Mouse (Mus musculus): ENCODE measurements around the gene Swt1.
A peak's percentile ranks its signal among the peaks of the same experiment; 100 is the strongest.
"Not testable (repeated sequence)": the region's sequence is repeated elsewhere in the genome, so short reads cannot be mapped to it uniquely, and the experiment has no call there.

Swt1 gene

DNA sequence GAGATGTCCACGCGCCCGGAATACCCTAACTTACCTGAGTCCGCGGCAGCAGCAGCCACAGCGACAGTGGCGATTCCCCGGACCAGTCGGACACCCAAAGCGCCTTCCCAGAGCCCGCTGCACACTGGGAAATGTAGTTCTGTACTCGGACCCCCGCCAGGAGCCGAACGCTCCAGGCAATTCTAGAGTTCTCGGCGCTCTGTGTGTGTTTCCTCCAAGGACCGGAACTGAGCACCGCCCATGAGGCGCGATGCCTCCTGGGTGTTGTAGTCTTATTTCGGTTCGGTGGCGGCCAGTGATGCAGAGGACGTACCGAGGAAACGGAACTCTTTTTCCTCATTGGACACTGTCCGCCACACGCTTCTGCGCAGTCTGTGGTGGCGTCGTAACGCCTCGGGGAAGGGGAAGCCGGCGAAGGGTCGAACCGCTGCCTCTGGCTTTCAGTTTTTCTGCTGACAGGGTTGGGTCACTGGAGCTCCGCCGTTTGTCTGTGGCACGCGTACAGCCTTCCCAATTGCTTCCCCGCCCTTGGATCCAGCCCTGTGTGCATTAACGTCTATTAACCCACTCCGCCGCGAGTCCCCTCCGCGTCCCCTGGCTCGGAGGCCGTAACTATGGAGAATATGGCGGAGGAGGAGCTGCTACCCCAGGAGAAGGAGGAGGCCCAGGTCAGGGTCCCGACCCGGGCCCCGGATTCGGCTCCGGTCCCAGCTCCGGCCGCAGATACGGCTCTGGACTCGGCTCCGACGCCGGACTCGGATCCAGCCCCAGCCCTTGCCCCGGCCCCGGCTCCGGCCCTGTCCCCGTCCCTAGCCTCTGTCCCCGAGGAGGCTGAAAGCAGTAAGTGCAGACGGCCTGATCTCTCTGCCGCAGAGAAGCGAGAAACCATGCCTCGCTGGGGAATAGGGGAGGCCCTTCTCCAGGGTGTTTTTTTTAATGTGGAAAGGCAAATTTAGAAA is at the start of gene Swt1, which contains the start of gene Trmt1l:
Gene Swt1, minus strand, starts transcription at position 193 of the 959 bp plus-strand sequence.
Gene Trmt1l, plus strand, starts transcription at position 280 of the 959 bp plus-strand sequence.
- peak; percentile 100 for DNase-seq

DNA sequence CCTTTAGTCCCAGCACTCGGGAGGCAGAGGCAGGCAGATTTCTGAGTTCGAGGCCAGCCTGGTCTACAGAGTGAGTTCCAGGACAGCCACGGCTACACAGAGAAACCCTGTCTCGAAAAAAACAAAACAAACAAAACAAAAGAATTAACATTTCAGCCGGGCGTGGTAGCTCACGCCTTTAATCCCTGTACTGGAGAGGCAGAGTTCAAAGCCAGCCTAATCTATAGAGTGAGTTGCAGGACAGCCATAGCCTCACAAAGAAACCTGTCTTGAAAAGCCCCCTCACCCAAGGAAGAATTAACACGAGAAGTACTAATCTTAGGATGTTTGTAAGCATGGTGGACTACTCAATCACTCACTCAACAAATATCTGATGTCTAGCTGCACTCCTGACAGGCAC is 44.1 kb upstream of the Swt1 start:
- DNase-seq, result not testable (repeated sequence)

DNA sequence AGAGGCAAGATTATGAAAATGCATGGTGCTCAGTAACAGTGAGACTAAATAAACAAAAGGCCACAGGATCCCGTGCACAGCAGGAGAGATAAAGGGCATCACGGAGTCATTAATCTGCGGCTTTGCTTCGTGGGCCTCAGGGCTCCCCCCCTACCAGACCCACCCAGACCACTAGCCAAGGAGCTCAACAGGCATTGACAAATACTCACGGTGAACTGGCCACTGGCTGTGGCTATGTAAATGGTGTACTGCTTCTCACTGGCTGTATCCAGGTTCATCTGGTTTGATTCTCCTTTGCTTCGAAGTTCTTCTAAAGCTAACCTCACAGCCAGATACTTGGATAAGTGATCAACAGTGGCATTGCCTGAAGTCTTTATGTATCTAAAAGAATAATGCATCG is 43.2 kb upstream of the Swt1 start:
- peak; percentile 17 for DNase-seq

DNA sequence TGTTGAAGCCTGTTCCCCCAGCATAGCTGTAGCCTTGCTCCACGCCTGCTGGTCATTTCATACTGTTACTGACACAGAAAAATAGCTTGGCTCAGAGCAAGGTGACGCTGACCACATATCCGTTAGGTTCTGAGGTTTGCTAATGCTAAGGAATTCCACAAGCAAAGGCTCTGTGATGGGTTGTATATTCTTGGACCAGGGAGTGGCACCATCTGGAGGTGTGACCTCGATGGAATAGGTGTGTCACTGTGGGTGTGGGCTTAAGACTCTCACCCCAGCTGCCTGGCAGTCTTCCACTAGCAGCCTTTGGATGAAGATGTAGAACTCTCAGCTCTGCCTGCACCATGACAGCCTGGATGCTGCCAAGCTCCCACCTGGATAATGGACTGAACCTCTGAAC is 38.3 kb upstream of the Swt1 start:
- no peak for DNase-seq

DNA sequence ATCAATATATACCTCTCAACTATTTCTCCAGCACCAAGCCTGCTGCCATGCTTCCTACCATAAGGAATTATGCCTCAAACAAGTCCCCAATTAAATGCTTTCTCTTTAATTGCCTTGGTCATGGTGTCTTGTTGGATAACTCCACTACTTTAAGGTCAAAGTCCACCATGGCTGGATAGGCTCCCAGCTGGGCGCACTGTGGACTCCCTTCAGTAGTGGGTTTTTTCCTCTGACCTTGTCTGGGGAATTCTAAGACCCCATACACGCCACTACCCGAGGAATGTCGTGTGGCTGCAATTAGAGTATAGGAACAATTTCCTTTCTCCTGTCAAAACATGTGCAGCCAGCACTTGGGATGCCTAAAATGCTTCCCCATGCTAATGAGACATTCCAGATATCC is 36.7 kb upstream of the Swt1 start:
- no peak for DNase-seq

DNA sequence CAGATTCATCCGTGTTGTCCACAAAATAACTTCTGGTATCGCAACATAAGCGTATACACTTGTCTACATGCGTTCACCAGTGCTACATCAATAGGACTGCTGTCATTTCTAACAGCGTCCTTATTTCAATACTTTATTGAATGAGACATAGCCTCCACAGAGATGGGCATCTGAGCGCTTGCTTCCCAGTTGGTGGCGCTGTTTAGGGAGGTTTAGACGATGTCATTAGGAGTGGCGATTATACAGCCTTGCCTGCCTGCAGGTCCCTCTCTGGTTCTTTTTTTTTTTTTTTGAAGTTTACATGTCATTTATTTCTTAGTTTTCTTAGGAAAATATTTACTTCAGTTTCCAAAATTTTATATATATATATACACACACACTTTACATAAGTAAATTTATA is 33.0 kb upstream of the Swt1 start:
- peak; percentile 35 for DNase-seq

DNA sequence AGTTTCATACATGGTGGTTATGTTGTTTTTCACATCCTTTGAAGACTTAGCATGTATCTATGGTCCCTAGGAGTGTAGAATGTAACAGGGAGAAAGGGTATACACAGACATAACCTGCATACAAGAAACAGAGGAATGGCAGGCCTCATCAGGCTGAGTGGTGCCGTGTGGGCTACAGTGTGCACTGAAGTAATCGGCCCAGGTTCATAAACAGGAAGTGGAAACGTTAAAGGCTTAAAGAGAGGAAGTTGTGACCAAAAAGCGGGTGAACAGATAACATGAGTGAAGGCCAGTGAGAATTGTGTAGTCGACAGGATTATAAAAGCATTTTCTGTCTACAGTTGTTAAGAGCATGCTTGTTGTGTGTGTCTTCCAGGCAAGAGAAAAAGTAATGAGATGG is 28.8 kb upstream of the Swt1 start:
- no peak for DNase-seq

DNA sequence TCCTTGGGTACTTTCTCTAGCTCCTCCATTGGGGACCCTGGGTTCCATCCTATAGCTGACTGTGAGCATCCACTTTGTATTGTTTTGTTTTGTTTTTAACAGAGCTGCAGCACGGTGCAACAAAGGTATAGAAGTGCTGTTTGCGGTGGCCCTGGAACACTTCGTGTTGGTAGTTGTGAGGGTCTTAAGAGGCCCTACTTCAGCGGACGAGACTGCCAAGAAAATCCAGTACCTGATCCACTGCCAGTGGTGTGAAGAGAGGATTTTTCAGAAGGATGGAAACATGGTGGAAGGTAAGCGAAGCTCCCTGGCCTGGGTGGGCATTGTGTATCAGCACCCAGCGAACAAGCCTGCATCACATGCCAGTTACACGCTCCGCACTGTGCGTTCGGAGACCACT is 23.7 kb upstream of the Swt1 start:
- no peak for DNase-seq

DNA sequence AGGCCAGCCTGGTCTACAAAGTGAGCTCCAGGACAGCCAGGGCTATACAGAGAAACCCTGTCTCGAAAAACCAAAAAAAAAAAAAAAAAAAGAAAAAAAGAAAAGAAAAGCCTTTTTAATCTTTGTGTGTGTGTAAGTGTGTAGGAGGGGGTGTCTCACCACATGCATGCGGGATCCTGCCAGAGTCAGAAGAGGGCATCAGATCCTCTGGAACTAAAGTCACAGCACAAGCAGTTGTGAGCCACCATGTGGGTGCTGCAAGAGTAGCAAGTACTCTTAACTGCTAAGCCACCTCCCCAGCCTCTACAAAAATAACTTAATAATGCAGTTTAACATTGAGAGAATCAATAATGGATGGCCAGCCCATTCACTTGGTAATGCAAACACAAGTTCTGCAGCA is 22.6 kb upstream of the Swt1 start:
- DNase-seq, result no peak

DNA sequence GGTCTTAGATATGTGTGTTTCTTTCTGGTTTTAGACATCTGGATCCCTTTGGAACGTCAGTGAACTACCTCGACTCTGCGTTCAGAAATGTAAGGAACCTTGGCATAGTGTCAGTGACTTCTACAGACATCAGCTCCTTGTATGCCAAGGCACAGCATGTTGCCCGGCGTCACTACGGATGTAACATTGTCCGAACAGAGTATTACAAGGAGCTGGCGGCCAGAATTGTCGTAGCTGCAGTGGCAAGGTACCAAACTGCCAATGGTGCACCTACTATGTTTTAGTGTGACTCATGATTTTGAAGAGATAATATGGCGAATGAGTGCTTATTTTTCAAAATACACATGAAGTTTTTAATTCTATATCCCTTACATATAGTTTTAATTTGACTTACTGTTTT is 21.6 kb upstream of the Swt1 start:
- no peak for DNase-seq

DNA sequence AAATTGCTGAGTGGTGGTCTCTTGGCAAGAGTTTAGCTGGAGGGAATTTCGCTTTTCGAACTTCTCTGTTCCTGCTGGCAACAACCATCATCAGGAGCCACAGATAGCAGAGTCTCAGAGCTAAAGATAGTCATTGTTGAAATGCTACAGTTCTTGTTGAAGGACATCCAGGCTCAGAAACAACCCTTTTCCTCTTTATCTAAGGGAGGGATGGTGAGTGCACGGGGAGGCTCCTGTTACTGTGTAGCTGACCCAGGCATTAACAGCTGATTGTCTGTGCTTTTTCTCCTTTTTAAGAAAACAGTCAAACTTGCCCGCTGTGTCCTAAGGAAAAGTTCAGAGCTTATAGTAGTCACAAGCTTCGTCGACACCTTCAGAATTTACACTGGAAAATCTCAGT is 7.2 kb upstream of the Swt1 start:
- no peak for DNase-seq

DNA sequence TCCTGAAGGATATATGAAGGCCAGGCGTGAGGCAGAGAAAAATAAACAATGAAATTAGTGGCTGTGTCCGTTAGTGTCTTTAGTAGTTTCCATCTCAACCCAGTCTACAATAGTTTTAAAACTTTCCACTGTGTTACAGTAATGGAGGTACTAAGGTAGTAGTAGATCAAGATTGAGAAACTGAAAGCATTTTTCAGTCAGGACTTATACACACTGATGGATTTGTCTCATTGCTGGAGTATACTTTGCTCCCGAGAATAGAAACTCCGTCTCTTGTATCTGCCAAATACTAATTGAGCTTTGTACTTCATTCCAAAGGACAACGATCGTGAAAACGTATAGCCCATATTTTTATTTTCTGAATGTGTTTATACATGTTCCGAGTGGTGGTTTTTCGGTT is 1.1 kb upstream of the Swt1 start:
- no peak for DNase-seq

DNA sequence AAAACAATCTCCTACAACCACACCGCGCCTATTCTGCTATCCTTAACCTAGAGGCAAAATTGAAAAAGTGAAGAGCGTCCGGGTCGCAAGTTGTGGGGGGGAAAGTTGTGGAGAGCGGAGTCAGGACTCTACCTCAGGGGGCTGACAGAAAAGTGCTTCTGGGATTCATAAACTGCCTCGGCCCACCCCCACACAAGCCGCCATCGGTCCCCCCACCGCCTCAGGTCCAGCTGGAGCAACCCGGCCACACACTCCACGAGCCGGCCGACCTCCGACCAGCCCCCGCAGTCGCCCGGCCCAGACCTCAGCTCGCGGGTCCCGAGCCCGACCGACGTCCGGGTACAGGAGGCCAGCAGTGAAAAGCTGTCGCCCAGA is 380 bp downstream of the Swt1 start:
- DNase-seq, result no peak

DNA sequence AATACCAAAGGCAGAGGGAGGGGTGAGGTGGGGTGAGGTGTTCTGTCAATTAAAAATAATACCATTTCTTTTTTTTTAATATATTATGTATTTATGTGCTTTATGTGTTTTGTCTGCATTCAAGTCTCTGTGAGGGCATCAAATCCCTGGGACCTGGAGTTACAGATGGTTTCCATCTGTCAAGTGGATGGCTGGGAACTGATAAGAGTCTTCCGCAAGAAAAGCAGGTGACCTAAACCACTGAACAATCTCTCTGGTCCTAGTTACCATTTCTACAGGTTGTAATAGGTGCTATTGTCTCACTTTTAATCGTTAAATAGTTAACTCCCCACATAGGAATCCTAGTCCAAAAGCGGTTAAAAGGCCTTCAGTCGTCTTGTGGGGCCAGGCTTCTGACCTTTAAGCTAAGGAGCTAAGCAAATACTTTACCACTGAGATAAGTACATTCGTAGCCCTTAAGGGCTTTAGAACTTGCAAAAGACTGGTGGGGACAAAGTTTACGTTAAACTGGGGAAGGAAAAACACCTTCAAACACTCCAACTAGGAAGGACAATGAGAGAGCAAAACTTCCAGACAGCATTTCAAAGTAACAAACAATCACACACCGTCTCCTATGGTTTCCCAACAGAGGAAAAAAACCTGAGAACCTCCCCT is 1.2 kb downstream of the Swt1 start:
- DNase-seq, result no peak

DNA sequence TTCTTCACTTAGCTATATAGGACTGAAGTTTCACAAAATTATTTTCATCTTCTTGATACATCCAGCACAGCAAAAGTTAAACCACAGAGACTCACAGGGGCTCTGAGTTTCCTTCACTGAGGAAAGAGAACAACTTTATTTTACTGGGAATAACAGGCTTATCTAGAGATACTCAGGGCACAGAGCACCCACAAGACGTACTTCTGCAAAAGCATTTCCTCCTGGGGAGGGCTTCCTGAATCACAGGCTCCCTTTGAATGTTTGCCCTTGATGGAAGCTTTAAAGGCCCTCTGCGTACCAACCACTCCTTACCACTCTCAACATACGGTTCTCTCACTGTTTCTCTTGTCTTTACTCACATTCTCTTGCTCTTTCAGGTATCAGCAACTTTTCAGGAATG is 6.1 kb downstream of the Swt1 start:
- no peak for DNase-seq

DNA sequence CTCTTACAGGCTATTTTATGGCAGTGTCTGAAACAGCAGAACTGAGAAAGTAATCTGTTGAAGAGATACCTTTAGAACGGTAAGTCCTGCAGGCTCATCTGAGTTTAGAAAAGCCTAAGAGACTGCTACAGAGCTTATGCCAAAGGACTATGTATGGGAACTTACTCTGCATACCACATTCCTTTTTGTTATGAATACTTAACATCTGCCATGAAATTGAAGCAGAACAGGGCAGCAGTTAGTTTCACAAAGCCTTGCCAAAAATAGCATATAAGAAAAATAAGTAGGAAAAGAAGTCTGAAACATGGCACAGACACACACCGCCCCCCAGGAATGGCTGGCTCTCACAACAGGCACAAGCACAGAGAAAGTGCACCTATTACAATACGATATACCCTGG is 18.4 kb downstream of the Swt1 start:
- DNase-seq, result no peak

DNA sequence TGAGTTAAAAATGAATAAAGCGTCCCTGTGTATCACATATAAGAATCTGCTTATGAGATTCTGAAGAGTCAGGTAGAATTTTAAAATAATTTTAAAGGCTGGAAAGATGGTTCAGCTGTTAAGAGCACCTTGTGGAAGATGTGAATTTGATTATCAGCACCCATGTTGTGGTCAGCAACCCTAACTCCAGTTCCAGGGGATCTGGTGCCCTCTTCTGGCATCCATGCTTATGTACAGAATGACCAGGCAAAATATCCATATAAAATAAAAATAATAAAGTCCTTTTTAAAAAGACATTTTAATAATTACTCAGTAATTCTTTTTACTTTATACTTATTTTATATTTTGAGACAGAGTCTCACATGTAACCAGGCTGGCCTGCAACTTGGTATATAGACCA is 38.2 kb downstream of the Swt1 start:
- DNase-seq, result peak; percentile 18

DNA sequence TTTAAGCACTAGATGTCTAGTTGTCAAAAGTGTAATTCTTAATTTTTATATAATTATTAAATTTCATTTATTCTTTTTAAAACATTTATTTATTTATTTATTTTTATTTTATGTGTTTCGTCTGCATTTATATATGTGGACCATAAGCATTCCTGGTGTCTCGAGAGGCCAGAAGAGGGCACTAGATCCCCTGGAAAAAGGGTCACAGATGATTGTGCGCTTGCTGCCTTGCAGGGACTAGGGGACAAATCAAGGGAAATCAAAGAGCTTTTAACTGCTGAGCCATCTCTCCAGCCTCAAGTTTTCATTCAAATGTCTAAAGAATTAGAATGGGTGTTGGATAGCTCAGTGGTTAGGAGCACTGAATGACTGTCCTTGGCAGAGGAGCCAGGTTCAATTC is 50.9 kb downstream of the Swt1 start:
- peak; percentile 28 for DNase-seq

DNA sequence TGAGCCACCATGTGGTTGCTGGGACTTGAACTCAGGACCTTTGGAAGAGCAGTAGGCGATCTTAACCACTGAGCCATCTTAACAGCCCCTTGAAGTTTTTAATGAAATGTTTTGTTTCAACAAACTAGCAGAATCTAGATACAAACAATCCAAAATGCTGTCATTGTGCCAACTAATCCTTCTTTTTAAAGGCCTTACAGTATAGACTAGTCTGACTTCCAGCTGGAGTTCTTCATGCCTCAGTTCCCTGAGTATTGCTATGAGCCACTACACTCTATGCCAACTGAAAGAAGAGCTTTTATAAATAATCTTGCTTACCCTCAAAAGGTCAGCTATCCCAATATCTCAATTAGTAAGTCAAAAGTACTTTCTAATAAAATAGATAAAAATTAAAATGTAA is 55.4 kb downstream of the Swt1 start:
- no peak for DNase-seq

DNA sequence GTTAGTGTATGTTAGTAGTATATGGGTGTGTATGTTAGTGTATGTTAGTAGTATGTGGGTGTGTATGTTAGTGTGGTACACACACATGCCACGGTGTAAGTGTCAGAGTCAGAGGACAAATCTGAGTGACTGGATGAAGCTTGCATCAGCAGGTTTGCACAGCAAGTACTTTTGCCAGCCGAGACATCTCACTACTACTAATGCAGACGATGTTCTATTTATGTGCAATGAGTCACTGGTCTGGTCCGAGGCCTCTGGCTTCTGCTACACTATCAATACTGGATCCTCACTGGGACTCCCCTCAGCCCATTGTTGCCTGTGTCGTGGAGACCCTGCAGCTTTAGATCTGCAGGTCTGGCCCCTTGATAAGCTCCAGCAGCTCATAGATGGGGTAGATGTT is 56.7 kb downstream of the Swt1 start:
- no peak for DNase-seq

DNA sequence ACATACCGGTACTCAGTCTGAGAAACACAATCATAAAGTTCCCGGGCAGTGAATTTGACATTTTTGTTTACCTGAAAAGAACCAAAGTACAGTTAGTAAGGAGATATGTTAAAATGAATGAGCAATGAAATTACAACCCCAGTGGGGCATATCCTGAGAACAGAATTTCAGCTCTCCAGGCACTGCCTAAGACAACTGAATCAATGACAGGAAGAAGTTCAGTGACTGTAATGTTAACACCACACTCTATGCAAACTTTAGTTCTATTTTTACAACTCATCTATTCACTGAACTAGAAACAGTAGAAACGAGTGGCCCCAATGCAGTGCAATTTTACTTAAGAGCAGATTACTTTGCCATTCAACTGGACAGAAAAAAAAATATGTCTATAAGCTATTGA is 57.7 kb downstream of the Swt1 start:
- no peak for DNase-seq

DNA sequence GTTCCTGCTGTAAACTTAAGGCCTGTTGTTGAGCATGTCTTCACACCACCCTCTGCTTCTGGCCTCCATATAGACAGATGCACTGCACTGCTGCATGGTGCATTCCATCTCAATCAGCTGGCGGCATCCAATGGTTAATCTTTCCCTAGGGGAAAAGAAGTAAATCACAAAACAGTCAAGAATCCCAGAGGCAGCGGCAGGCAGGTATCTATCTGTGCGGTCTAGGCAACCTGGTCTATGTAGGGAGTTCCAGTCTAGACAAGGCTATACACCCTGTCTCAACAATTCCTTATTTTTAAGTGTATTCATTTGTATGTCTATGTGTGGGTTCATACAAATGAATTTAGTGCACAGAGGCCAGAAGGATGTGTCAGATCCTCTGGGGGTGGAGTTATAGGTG is 59.8 kb downstream of the Swt1 start:
- no peak for DNase-seq

DNA sequence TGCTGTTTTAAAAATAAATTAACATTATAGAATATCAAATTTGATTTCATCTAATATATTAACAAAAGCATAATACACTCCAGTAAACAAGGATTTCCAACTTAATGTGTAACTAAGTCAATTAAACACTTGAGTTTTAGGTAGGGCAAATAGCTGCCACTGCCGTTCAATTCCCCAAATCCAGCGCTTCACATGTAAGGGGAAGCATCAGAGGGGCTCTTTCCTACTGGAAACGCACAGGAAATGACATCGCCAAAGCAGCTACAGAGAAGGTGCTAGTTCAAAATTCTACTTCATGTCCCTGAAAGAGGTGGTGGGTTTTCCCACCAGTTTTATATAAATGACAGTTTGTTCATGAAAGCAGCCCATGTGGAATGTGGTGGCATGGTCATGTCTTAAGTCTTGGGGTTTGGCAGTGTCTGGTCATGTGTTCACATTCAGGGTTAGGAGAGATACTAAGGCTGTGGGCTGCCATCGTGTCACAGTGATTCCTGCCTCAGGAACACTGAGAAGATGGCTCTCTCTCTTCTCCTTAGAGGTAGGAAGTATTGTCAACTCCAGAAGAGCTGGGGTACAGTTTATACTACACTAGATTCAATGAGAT is 60.4 kb downstream of the Swt1 start:
- DNase-seq, result no peak
